Mouse (Mus musculus) gastrocnemius, adult 2 months (tissue): ENCODE measurements around the gene Trpm3. TPM values are rescaled to one million over a fixed set of nuclear protein-coding genes. Genes with fewer than 3 reads are reported as not detected.

ENCODE experiments used
- DNase-seq: peaks from one replicate; pipeline ENCODE4 v3.0.0; 2022
- H3K27ac ChIP-seq: fragments of 200-600 bp; 2 replicates; pipeline ENCODE4 v1.8.1; 2022; ENCODE audit warnings: mild to moderate bottlenecking
- H3K4me3 ChIP-seq: fragments of 200-600 bp; 2 replicates; pipeline ENCODE4 v1.8.1; 2022; ENCODE audit warnings: mild to moderate bottlenecking, moderate library complexity
- CTCF ChIP-seq: fragments of 200-600 bp; IDR thresholded peaks from 2 replicates; pipeline ENCODE4 v1.8.1; 2022; ENCODE audit warnings: antibody characterized with exemption, mild to moderate bottlenecking, moderate library complexity
- intact Hi-C: fragments of 180-260 bp; cut with DNase I; formaldehyde crosslinking; loops from one replicate; pipeline ENCODE4 v1.15.1; 2025
- total RNA-seq, 2 experiments: library from RNA; stranded (reverse); gene quantifications; 2 replicates each; pipeline ENCODE4 v1.2.3; 2021

Gene Trpm3
- total RNA-seq, 2 experiments from 2014 or later = 0.73 to 0.77 TPM

- TF ChIP-seq CTCF = no peak
- Histone ChIP-seq H3K4me3 (no peak overlapping the region), H3K27ac (peak overlapping the region; percentile 9; the same call in 1 of the 2 replicates)
- DNase-seq = no peak
- intact Hi-C loops = no loop called here
Measured at GRCm38 (mm10) chr19:22922871-22923670, 784.2 kb downstream of the Trpm3 start.

- no peak for TF ChIP-seq CTCF
- Histone ChIP-seq H3K27ac (peak overlapping the region; percentile 81), H3K4me3 (no peak overlapping the region)
- intact Hi-C loops = no loop called here
- DNase-seq = no peak
Measured at GRCm38 (mm10) chr19:22925284-22925683, 786.4 kb downstream of the Trpm3 start.

GRCm38 (mm10) chr19:22926753-22927152 lies 787.9 kb downstream of the Trpm3 start:
- DNase-seq = peak; percentile 58

GRCm38 (mm10) chr19:22928366-22928765 lies 789.5 kb downstream of the Trpm3 start:
- H3K27ac ChIP-seq = peak overlapping the region; percentile 81
- H3K4me3 ChIP-seq = no peak overlapping the region
- intact Hi-C loops = no loop called here
- DNase-seq = no peak
- no peak for TF ChIP-seq CTCF

More at GRCm38 (mm10) chr19:22926753-22927152, 787.9 kb downstream of the Trpm3 start:
- Histone ChIP-seq H3K4me3 (no peak overlapping the region), H3K27ac (peak overlapping the region; percentile 81)
- intact Hi-C loops = no loop called here
- no peak for TF ChIP-seq CTCF

GRCm38 (mm10) chr19:22929768-22930167 lies 790.9 kb downstream of the Trpm3 start:
- intact Hi-C loops = no loop called here
- peak overlapping the region; percentile 79 for H3K27ac ChIP-seq

GRCm38 (mm10) chr19:22930368-22930834 lies 791.6 kb downstream of the Trpm3 start:
- intact Hi-C loops = no loop called here
- TF ChIP-seq CTCF = peak; percentile 3; the same call in 1 of the 2 replicates
- H3K4me3 ChIP-seq = peak overlapping the region; percentile 40
- DNase-seq = peak; percentile 66
- H3K27ac ChIP-seq = peak overlapping the region; percentile 79

More at GRCm38 (mm10) chr19:22929768-22930167, 790.9 kb downstream of the Trpm3 start:
- DNase-seq = no peak
- no peak for TF ChIP-seq CTCF
- no peak overlapping the region for H3K4me3 ChIP-seq

GRCm38 (mm10) chr19:22931006-22931405 lies 792.2 kb downstream of the Trpm3 start:
- TF ChIP-seq CTCF = no peak
- H3K4me3 ChIP-seq = no peak overlapping the region; the same call in 1 of the 2 replicates
- no peak for DNase-seq
- H3K27ac ChIP-seq = peak overlapping the region; percentile 79
- intact Hi-C loops = no loop called here

GRCm38 (mm10) chr19:22935067-22935466 lies 796.2 kb downstream of the Trpm3 start:
- Histone ChIP-seq H3K4me3 (no peak overlapping the region), H3K27ac (no peak overlapping the region)
- no peak for DNase-seq
- TF ChIP-seq CTCF = no peak
- intact Hi-C loops = no loop called here

- Histone ChIP-seq H3K27ac (peak overlapping the region; percentile 74), H3K4me3 (no peak overlapping the region)
- TF ChIP-seq CTCF = no peak
- intact Hi-C loops = no loop called here
- DNase-seq = no peak
Measured at GRCm38 (mm10) chr19:22938848-22939724, 800.2 kb downstream of the Trpm3 start.

- TF ChIP-seq CTCF = no peak
- Histone ChIP-seq H3K4me3 (no peak overlapping the region), H3K27ac (peak overlapping the region; percentile 74)
- intact Hi-C loops = loop anchor here (1.0 to 5.0 kb wide), 3 partner anchors 117 to 285 kb away; no protein-coding TSS in a partner anchor
- DNase-seq = peak; percentile 37
Measured at GRCm38 (mm10) chr19:22939836-22940235, 801.0 kb downstream of the Trpm3 start.

GRCm38 (mm10) chr19:22940487-22940886 lies 801.6 kb downstream of the Trpm3 start:
- intact Hi-C loops = loop anchor here (1.0 to 5.0 kb wide), 3 partner anchors 117 to 285 kb away; no protein-coding TSS in a partner anchor
- peak; percentile 91; the same call in 1 of the 2 replicates for TF ChIP-seq CTCF
- DNase-seq = peak; percentile 90
- Histone ChIP-seq H3K4me3 (peak overlapping the region; percentile 25; the same call in 1 of the 2 replicates), H3K27ac (peak overlapping the region; percentile 74)

GRCm38 (mm10) chr19:22940956-22941355 lies 802.1 kb downstream of the Trpm3 start:
- intact Hi-C loops = loop anchor here (1.0 to 5.0 kb wide), 3 partner anchors 116 to 284 kb away; no protein-coding TSS in a partner anchor
- no peak for DNase-seq
- peak overlapping the region; percentile 74 for H3K27ac ChIP-seq
- no peak for TF ChIP-seq CTCF
- H3K4me3 ChIP-seq = no peak overlapping the region
